Mouse (Mus musculus): Measurements from ENCODE around the gene Map4k4.

DNA sequence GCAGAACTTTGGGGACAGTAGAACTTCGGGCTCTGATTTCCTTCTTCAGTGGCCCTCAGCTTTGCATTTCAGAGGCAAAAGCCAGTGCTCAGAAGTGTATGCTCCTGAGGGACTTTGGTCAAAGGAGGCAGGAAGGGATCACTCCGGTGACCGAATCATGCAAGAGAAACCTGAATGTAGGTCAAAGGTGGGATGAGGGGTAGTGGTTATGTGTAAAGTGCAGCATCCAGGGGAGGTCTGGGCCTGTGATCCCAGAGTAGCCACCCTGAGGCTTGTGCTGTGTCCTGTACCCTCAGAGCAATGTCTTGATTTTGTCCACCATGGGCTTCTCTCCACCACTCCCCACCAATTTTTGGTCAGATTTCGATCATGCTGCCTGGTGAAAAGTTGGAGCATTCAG is 171.8 kb downstream of the Map4k4 start:
- TF ChIP-seq GATA1 (IDR thresholded peaks at IDR 0.05; ENCODE audit: borderline replicate concordance, low read length) (no peak), FLI1 (IDR thresholded peaks at IDR 0.05; ENCODE audit: low read length) (no peak)

Measured in megakaryocyte, embryonic 14.5 days (primary cell).